Mouse (Mus musculus) stomach, postnatal 0 days (tissue): ENCODE results near the gene Tmem14a.

Experiments used
- CTCF ChIP-seq: IDR thresholded peaks from 2 replicates; pipeline ENCODE4 v1.5.1; 2016; ENCODE audit warnings: antibody characterized with exemption, low read depth, mild to moderate bottlenecking, moderate library complexity
- EP300 ChIP-seq: optimal IDR thresholded peaks from 2 replicates; pipeline ENCODE3; 2016; ENCODE audit warnings: antibody characterized with exemption

GRCm38 (mm10) chr1:21273091-21273490 lies 54.7 kb downstream of the Tmem14a start:
- no peak for TF ChIP-seq CTCF
- no peak for TF ChIP-seq EP300
